Mouse (Mus musculus) ES-E14 (cell line): ENCODE results near the gene Mta1. TPM values are rescaled to one million over a fixed set of nuclear protein-coding genes. Genes with fewer than 3 reads are reported as not detected.
A peak's percentile ranks its signal among the peaks of the same experiment; 100 is the strongest.

Source experiments
- DNase-seq: peaks from one replicate; pipeline ENCODE4 v3.0.0-alpha.2; 2013; ENCODE audit warnings: low read depth, low spot score
- H3K27ac ChIP-seq: 2 replicates; pipeline ENCODE4 v1.5.1; 2012; ENCODE audit warnings: low read depth, mild to moderate bottlenecking, low read length, moderate library complexity, mixed read lengths; ENCODE audit not compliant: poor library complexity, insufficient read depth, severe bottlenecking
- H3K36me3 ChIP-seq: 2 replicates; pipeline ENCODE4 v1.6.1; 2012; ENCODE audit warnings: mild to moderate bottlenecking, low read length, moderate library complexity, mixed read lengths; ENCODE audit not compliant: control insufficient read depth, poor library complexity, insufficient read depth, severe bottlenecking
- H3K4me1 ChIP-seq, 2 experiments: fragments of 150-350 bp in 1 of 2; sonication (generic) in 1 of 2; 2 replicates each; pipeline ENCODE4 v1.6.1; 2012; ENCODE audit warnings: low read length in 2 of 2, mild to moderate bottlenecking in 1 of 2, mixed read lengths in 1 of 2; ENCODE audit not compliant: control insufficient read depth in 2 of 2, insufficient read depth in 2 of 2, poor library complexity in 1 of 2
- H3K4me3 ChIP-seq, 2 experiments: fragments of 150-350 bp in 1 of 2; sonication (generic) in 1 of 2; 2 replicates each; pipeline ENCODE4 v1.5.1; 2012; ENCODE audit warnings: low read length in 2 of 2, low read depth in 1 of 2, mild to moderate bottlenecking in 1 of 2, mixed read lengths in 1 of 2; ENCODE audit not compliant: insufficient read depth in 1 of 2, poor library complexity in 1 of 2, severe bottlenecking in 1 of 2
- H3K9ac ChIP-seq: 2 replicates; pipeline ENCODE4 v1.6.1; 2012; ENCODE audit warnings: low read depth, mild to moderate bottlenecking, low read length, mixed read lengths; ENCODE audit not compliant: poor library complexity, insufficient read depth, severe bottlenecking
- H3K9me3 ChIP-seq: fragments of 150-350 bp; sonication (generic); 2 replicates; pipeline ENCODE4 v1.6.1; 2012; ENCODE audit warnings: low read depth, mild to moderate bottlenecking, low read length; ENCODE audit not compliant: control insufficient read depth, insufficient read depth
- CHD2 ChIP-seq: IDR thresholded peaks from 2 replicates; pipeline ENCODE4 v1.6.1; 2014; ENCODE audit warnings: mild to moderate bottlenecking, low read depth, low read length, inconsistent platforms
- HCFC1 ChIP-seq: IDR thresholded peaks from 2 replicates; pipeline ENCODE4 v1.6.1; 2012; ENCODE audit warnings: low read length, inconsistent platforms, borderline replicate concordance; ENCODE audit not compliant: insufficient read depth
- MAFK ChIP-seq: IDR thresholded peaks from 2 replicates; pipeline ENCODE4 v1.6.1; 2014; ENCODE audit warnings: mild to moderate bottlenecking, low read depth, low read length, inconsistent platforms; ENCODE audit not compliant: insufficient read depth
- ZC3H11A ChIP-seq: IDR thresholded peaks from 2 replicates; pipeline ENCODE4 v1.6.1; 2012; ENCODE audit warnings: low read depth, mild to moderate bottlenecking, inconsistent platforms, low read length, borderline replicate concordance
- ZNF384 ChIP-seq: IDR thresholded peaks from 2 replicates; pipeline ENCODE4 v1.6.1; 2012; ENCODE audit warnings: low read depth, low read length, inconsistent platforms
- in situ Hi-C, 2 experiments: fragments of 600-800 bp; cut with MboI; formaldehyde crosslinking; loops; one replicate each; pipeline ENCODE4 v1.15.1; 2025; ENCODE audit warnings: low sequenced_read_pairs in 2 of 2, inconsistent platforms in 1 of 2; ENCODE audit not compliant: unreplicated experiment in 2 of 2
- total RNA-seq: library from RNA; depleted of rRNA; stranded (reverse); fragments of 300-350 nt; gene quantifications from 2 replicates; pipeline ENCODE4 v1.2.3, GENCODE M21; 2012

Mta1 gene
- total RNA-seq, 1 experiment, result 30.3 TPM

DNA sequence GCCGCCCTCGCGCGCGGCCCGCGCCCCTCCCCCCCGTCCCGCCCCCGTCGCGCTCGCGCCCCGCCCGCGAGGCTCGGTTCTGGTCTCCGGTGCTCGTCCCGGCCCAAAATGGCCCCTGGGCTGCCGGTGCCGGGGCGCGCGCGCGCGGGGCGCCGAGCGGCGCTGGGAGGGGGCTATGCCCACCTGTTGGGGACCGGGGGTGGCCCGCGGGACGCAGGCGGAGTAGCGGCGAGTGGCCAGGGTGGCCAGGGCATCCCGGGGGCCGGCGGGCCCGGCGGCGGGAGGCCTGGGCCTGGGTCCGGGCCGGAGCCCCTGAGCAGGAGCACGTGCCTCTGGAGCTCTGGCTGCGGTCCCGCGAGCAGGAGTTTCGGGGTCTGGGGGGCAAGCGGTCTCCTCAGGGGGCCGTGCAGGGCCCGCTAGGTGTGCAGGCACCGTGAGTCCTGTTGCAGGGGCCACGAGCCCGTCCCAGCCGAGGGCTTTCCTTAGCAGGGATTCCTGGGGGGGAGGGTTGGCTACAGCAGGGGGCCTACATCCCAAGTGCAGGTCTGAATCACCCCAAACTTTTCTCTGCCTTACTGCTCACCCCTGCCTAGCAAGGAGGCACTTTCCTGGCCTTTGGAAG is 563 bp downstream of the Mta1 start:
- in situ Hi-C loops, result no loop called here
- peaks cover 5 to 46% of the 10 kb centered on the region in 2 experiments; a peak in 2 of 4 replicates for H3K4me1 ChIP-seq
- H3K27ac ChIP-seq, result no peak overlapping the region; the same call in 1 of the 2 replicates
- H3K9me3 ChIP-seq, result no peaks in the 10 kb centered on the region
- peak overlapping the region; percentile 89 for H3K9ac ChIP-seq
- no peaks in the 10 kb centered on the region; the same call in 1 of the 2 replicates for H3K36me3 ChIP-seq
- peak overlapping the region; percentile 88 to 94 for H3K4me3 ChIP-seq
- no peak for DNase-seq
- TF ChIP-seq ZNF384 (no peak), CHD2 (no peak), HCFC1 (no peak), ZC3H11A (no peak), MAFK (no peak)

- in situ Hi-C loops, result no loop called here
- no peaks in the 10 kb centered on the region for H3K9me3 ChIP-seq
- TF ChIP-seq ZC3H11A, result no peak
- no peak for TF ChIP-seq HCFC1
- no peak for TF ChIP-seq CHD2
- TF ChIP-seq MAFK, result no peak
- TF ChIP-seq ZNF384, result no peak
- peak overlapping the region; percentile 89 for H3K9ac ChIP-seq
- peaks cover 10 to 50% of the 10 kb centered on the region in 2 experiments; a peak in 2 of 4 replicates for H3K4me1 ChIP-seq
- no peak overlapping the region for H3K27ac ChIP-seq
- no peaks in the 10 kb centered on the region; the same call in 1 of the 2 replicates for H3K36me3 ChIP-seq
- no peak for DNase-seq
- H3K4me3 ChIP-seq, result peak overlapping the region; percentile 88 to 94; a peak in 3 of 4 replicates
Observed at GRCm38 (mm10) chr12:113099470-113100237, 1.6 kb downstream of the Mta1 start.

DNA sequence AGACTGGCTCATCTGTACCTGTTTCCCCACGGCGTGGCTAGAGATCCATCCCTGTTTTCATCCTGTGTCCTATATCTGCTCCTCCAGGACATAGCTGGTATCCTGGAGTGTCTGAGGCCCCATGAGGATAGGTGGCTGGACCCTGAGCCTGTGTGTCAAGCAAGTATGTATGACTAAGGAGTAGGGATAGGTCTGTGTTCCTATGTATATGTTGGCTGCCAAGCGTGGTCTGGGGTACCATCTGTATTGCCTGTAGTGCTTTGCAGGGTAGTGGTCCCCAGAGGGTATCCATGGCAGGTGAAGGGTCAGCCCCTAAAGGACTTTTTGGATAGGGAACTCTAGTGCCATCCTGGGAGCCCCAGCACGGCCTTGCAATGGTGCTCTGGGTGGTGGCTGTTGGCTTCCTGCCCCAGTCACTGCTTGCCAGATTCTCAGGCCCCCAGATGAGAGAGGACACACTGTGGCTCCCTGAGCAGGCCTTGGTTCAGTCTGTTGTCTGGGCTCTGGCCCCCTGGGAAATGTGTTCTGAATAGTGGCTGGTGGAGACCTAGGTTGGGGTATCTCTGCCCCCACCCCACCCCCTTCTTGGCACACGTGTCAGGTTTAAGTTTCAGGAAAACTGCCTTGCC is 2.5 kb downstream of the Mta1 start:
- DNase-seq, result no peak
- Histone ChIP-seq H3K4me1 (peaks cover 10 to 43% of the 10 kb centered on the region in 2 experiments; a peak in 2 of 4 replicates), H3K27ac (no peak overlapping the region), H3K9me3 (no peaks in the 10 kb centered on the region), H3K4me3 (no peak overlapping the region), H3K9ac (0 out of 2 replicates have a peak overlapping the region, but pooled peaks have one; percentile 5), H3K36me3 (no peaks in the 10 kb centered on the region; the same call in 1 of the 2 replicates)
- no peak for TF ChIP-seq ZC3H11A
- TF ChIP-seq ZNF384, result no peak
- TF ChIP-seq MAFK, result no peak
- TF ChIP-seq CHD2, result no peak
- no peak for TF ChIP-seq HCFC1
- in situ Hi-C loops, result no loop called here

GRCm38 (mm10) chr12:113101251-113101960 is 3.3 kb downstream of the Mta1 start:
- in situ Hi-C loops, result no loop called here
- H3K36me3 ChIP-seq, result peaks cover 2% of the 10 kb centered on the region; the same call in 1 of the 2 replicates
- no peaks in the 10 kb centered on the region for H3K9me3 ChIP-seq
- H3K9ac ChIP-seq, result 0 out of 2 replicates have a peak overlapping the region, but pooled peaks have one; percentile 5
- H3K27ac ChIP-seq, result no peak overlapping the region
- peaks cover 10 to 36% of the 10 kb centered on the region in 2 experiments; a peak in 2 of 4 replicates for H3K4me1 ChIP-seq
- TF ChIP-seq CHD2 (no peak), HCFC1 (no peak), ZNF384 (no peak), ZC3H11A (no peak), MAFK (no peak)
- no peak overlapping the region for H3K4me3 ChIP-seq
- DNase-seq, result no peak
